Mouse (Mus musculus): ENCODE measurements around the gene 4930442H23Rik.

DNA sequence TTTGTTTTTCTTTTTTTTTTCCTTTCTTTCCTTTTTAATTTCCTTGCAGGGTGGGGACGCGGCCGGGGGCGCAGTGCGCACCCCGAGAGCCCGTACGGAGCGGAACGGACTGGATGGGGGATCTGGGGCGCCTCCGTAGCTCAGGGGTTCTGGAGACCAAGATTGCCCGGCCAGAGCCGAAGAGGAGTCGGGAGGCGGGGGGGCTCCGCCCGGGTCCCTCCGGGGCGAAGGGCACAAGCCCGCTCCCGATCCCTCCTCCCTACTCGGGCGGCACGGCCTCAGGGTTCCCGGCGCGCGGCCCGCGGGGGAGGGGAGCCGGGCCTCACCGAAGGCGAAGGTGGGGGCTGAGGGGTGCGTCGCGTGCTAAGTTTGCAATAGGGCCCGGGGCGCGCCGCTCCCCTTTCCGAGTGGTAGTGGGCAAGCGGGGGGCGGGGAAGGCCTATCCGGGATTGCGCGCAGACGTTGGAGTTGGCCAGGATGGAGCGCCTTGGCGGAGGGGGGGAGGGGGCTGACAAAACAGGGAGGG is 46.9 kb downstream of the 4930442H23Rik start:
- TF ChIP-seq POLR2A (IDR thresholded peaks at IDR 0.05; ENCODE audit: low read depth, low read length) (no peak), CTCF (IDR thresholded peaks at IDR 0.05; ENCODE audit: extremely low read depth, insufficient read length, insufficient replicate concordance, low read depth, low read length) (no peak)
